Mouse (Mus musculus): ENCODE measurements at regions not wholly inside any gene's neighbourhood (a gene's known extent, or its start where the extent isn't known, plus 50 kb on each side); places are given as distances from the start of the nearest gene placed in this dataset.

DNA sequence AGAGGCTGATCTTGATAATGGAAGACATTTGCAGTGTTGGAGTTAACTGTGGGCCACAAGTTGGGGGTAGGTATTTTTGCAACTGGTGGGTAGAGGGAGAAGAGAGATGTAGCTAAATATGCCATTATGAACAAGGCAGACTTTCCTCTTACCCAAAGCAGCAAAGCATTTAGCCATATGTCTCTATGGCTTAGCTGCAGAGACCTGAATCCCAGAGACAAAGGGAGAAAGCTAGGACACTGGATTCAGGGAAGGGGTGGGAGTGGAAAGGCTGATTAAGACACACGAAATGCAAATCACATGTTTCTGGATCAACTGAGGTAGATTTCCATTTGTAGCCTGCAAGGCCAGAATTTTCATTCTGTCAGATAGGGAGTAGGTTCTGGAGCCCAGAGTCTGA is 129.8 kb downstream of the En1 start:
- no peak for ATAC-seq (ENCODE audit: insufficient number of reproducible peaks, insufficient read depth, low FRiP score, low TSS enrichment)
- no peak overlapping the region for H3K9ac ChIP-seq
- H3K9me3 ChIP-seq = no peaks in the 10 kb centered on the region
- no peak overlapping the region for H3K4me2 ChIP-seq (replicated peaks)
- H3K4me3 ChIP-seq = no peak overlapping the region
- 0 out of 2 replicates have a peak, but pooled peaks cover 10% of the 10 kb centered on the region for H3K4me1 ChIP-seq
- H3K36me3 ChIP-seq = no peaks in the 10 kb centered on the region
- WGBS = 60% methylated on average over 1 of the region's 1 CpGs
- H3K27ac ChIP-seq = no peak overlapping the region
- H3K27me3 ChIP-seq = no peaks in the 10 kb centered on the region

DNA sequence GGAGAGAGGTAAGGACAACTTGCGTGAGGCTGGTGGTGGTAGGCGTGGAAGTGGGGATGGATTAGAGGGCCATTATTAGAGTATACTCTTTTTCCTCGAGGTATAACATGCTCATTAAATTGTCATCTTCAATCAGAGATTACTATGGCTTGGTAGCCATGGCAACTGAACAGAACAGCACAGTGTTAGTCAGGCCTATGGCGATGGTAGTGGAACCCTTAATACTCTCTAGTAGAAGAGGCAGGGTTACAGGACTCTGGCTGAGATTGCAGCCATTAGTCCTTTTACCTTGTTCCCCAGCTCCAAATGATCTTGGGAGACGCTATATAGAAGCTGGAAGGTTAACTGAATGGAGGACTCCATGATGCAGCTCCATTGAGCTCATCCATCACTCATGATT is 131.5 kb downstream of the En1 start:
- Histone ChIP-seq H3K4me3 (no peak overlapping the region), H3K27ac (no peak overlapping the region), H3K27me3 (no peaks in the 10 kb centered on the region), H3K9ac (no peak overlapping the region), H3K4me2 (replicated peaks) (no peak overlapping the region), H3K36me3 (no peaks in the 10 kb centered on the region), H3K4me1 (0 out of 2 replicates have a peak, but pooled peaks cover 6% of the 10 kb centered on the region), H3K9me3 (no peaks in the 10 kb centered on the region)
- no peak for ATAC-seq (ENCODE audit: insufficient number of reproducible peaks, insufficient read depth, low FRiP score, low TSS enrichment)
- WGBS = 71% methylated on average over 5 of the region's 5 CpGs

DNA sequence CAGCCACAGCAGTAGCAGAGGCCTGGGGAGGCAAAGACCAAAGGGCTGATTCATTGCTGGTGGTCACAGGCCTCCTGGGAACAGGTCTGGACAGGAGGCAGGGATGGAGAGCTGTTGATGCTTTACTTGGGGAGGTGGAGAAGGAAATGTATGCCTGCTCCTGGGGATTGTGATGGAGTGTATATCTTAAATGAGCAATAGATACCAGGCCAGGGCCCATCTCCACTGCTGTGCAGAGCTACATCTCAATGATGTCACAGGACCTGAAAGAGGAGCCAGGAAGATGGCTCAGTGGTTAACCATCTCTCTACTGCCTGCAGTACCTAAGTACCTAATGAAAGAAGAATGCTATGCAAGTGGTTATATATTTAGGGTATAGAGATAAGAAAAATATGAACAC is 132.6 kb downstream of the En1 start:
- Histone ChIP-seq H3K36me3 (no peaks in the 10 kb centered on the region), H3K27me3 (no peaks in the 10 kb centered on the region), H3K27ac (no peak overlapping the region), H3K4me1 (0 out of 2 replicates have a peak, but pooled peaks cover 6% of the 10 kb centered on the region), H3K9me3 (no peaks in the 10 kb centered on the region), H3K9ac (no peak overlapping the region), H3K4me2 (replicated peaks) (no peak overlapping the region), H3K4me3 (no peak overlapping the region)
- ATAC-seq (ENCODE audit: insufficient number of reproducible peaks, insufficient read depth, low FRiP score, low TSS enrichment) = no peak

DNA sequence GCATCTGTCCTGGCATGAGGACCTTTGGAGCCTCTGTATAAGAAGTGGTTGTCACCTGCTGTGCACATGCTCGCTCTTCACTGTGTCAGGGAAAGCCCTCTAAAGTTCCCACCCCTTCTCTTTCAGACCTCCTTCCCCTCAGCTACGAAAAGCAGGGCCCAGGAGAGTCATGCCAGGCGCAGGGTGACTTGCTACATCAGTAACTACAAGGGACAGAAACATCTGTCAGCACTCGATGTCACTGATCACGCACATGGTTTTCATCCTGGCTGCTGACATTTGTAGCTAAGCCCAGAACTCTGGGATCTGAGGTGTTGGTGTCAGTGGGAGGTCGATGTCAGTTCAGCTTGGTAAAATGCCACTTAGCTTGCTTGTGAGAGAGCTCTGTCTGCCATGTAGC is 137.3 kb downstream of the En1 start:
- Histone ChIP-seq H3K4me3 (no peak overlapping the region), H3K9ac (no peak overlapping the region), H3K4me1 (peaks cover 14% of the 10 kb centered on the region; the same call in 1 of the 2 replicates), H3K4me2 (replicated peaks) (no peak overlapping the region), H3K27ac (no peak overlapping the region), H3K27me3 (no peaks in the 10 kb centered on the region), H3K9me3 (no peaks in the 10 kb centered on the region), H3K36me3 (no peaks in the 10 kb centered on the region)
- ATAC-seq (ENCODE audit: insufficient number of reproducible peaks, insufficient read depth, low FRiP score, low TSS enrichment) = no peak
- WGBS = 47% methylated on average over 6 of the region's 6 CpGs

DNA sequence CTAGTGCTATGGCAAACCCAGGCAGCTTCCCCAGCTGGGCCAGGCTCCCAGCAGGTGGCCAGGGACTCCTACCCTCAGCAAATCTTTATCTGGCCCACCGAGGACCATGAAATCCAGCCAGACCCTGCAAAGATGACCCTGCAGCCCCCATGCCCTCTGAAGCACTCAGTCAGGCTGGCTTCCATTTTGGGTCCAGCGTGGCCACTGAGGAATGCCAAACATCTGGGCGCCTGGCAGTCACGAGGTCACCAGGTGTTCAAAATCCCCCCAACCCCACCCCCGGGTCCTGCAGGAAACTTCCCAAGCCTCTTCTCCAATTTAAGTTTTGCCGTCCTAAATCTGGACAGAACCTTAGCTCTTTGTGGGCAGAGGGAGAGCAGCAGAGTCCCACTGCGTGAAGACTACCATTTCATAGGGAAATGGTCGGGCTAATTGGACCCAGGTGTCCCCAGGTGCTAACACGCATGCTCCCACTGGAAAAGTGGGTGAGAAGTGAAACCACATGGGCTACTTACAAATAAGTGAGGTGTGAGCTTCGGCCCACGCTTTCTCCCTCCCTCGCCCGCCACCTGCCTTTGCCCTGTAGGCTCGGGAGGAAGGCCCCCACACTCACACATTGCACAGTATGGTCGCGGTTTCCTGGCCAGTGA is 139.0 kb downstream of the En1 start:
- WGBS = 38% methylated on average over 16 of the region's 16 CpGs
- H3K4me1 ChIP-seq = peaks cover 10% of the 10 kb centered on the region; the same call in 1 of the 2 replicates
- H3K27ac ChIP-seq = no peak overlapping the region
- H3K4me2 ChIP-seq (replicated peaks) = no peak overlapping the region
- ATAC-seq (ENCODE audit: insufficient number of reproducible peaks, insufficient read depth, low FRiP score, low TSS enrichment) = no peak
- H3K9ac ChIP-seq = no peak overlapping the region
- no peak overlapping the region for H3K4me3 ChIP-seq
- no peaks in the 10 kb centered on the region for H3K9me3 ChIP-seq
- H3K27me3 ChIP-seq = no peaks in the 10 kb centered on the region
- no peaks in the 10 kb centered on the region for H3K36me3 ChIP-seq

DNA sequence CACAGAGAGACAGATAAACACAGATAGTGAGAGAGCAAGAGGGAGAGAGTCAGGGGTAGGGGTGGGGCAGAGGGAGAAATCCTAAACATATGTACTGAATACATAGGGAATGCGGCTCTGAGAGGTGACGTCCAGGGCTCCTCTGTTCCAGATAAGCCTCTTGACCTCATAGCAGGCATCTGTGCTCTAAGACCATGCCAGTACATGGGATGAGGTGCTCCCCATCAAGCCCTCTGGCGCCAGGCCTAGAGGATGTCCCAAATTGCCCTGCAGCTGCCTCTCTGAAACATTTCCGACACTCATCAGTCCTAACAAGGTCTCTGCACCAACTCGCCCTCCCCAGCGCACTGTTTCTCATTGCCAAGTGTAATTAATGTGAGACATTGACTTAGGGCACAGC is 146.7 kb downstream of the En1 start:
- H3K4me1 ChIP-seq = no peaks in the 10 kb centered on the region
- no peak overlapping the region for H3K27ac ChIP-seq
- H3K4me2 ChIP-seq (replicated peaks) = no peak overlapping the region
- no peak overlapping the region for H3K9ac ChIP-seq
- 0 out of 2 replicates have a peak, but pooled peaks cover 2% of the 10 kb centered on the region for H3K27me3 ChIP-seq
- ATAC-seq (ENCODE audit: insufficient number of reproducible peaks, insufficient read depth, low FRiP score, low TSS enrichment) = no peak
- 70% methylated on average over 6 of the region's 6 CpGs for WGBS
- H3K4me3 ChIP-seq = no peak overlapping the region
- H3K36me3 ChIP-seq = no peaks in the 10 kb centered on the region
- no peaks in the 10 kb centered on the region for H3K9me3 ChIP-seq

DNA sequence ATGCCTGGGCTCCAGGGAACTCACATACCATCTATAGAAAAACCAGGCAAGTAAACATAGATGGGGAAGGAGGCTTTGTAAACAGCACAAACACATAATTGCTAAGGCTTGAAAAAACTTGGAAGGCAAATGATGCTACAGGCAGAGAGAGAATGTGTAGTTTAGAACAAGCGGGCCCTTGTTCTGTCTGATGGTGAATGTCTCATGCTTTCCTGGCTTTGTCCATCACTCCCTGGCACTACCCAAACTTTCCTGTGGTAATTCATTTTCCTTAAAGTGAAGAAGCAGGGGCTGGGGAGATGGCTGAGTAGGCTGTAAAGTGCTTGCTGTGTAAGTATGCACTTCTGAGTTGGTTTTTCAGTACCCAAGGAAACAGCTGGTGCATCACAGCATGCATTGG is 151.2 kb downstream of the En1 start:
- peaks cover 25% of the 10 kb centered on the region for H3K4me1 ChIP-seq
- H3K9ac ChIP-seq = no peak overlapping the region
- WGBS = 88% methylated on average over 1 of the region's 1 CpGs
- ATAC-seq (ENCODE audit: insufficient number of reproducible peaks, insufficient read depth, low FRiP score, low TSS enrichment) = no peak
- H3K9me3 ChIP-seq = no peaks in the 10 kb centered on the region
- H3K4me2 ChIP-seq (replicated peaks) = no peak overlapping the region
- H3K27ac ChIP-seq = no peak overlapping the region
- H3K4me3 ChIP-seq = no peak overlapping the region
- no peaks in the 10 kb centered on the region for H3K36me3 ChIP-seq
- H3K27me3 ChIP-seq = no peaks in the 10 kb centered on the region

DNA sequence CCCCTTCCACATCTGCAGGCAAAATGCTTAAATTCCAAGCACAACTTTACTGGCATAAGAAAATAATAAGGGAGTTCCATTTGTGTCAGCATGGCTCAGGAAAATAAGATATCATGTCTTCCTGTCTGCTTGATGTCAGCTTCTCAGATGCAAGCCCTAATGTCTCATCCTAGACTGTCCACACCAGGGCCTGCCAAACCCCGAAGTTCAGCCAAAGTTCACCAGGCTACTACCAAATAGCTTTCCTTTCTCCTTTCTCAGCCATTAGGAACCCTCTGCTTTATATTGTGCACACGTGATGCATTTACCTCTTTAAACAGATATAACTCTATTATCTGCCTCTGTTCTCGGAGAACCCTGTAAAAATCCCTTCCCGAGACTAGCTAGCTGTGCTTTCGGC is 152.1 kb downstream of the En1 start:
- WGBS = 72% methylated on average over 5 of the region's 5 CpGs

DNA sequence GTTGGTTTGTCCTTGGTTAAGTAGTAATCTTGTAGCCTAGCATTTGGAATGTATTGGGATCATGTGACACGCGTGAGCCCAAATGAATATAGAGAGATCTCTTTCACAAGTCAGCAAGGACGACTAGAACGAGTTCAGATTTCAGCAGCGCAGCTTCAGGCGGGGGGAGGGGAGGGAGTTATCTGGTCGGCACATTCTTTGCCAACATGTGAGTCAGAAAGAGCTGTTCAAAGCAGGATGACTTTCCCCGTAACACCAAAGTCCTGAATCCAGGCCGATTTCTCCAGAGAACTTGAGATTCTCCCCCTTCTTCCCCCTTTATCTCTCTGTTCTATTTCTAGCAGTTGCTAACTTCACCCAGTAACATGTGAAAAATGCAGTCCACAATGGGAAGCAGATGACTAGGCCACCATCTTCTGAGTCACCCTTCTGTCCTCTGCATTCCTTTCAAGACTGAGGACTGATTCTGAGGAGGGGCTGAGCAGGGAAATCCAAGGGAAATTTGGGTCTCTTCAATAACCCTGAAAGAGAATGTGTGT is 155.1 kb downstream of the En1 start:
- no peak for ATAC-seq (ENCODE audit: insufficient number of reproducible peaks, insufficient read depth, low FRiP score, low TSS enrichment)
- H3K27ac ChIP-seq = peak overlapping the region; percentile 63

More for the DNA sequence above, 152.1 kb downstream of the En1 start:
- Histone ChIP-seq H3K4me1 (peaks cover 25% of the 10 kb centered on the region), H3K27ac (no peak overlapping the region), H3K4me3 (no peak overlapping the region), H3K36me3 (no peaks in the 10 kb centered on the region), H3K4me2 (replicated peaks) (no peak overlapping the region), H3K9ac (no peak overlapping the region), H3K27me3 (no peaks in the 10 kb centered on the region), H3K9me3 (no peaks in the 10 kb centered on the region)
- ATAC-seq (ENCODE audit: insufficient number of reproducible peaks, insufficient read depth, low FRiP score, low TSS enrichment) = no peak

DNA sequence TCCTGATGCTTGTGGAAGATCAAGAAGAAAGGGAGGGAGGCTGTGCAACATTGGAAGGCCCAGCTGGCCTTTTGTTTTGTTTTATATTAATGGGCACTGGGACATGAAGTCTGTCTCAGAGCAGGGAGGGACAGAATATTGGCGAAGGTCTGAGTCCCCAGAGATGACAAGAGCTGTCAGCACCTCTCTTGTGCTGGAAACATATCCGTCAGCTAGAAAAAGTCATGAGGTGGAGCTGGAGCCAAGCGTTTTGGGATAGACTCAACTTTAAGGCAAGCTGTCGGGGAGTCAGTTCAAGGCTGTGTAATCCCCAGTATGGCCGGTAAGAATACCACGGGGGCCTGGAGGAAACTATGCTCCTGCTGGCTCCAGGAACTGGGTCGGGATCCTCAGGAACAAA is 156.0 kb downstream of the En1 start:
- no peaks in the 10 kb centered on the region for H3K9me3 ChIP-seq
- 65% methylated on average over 7 of the region's 7 CpGs for WGBS
- no peaks in the 10 kb centered on the region for H3K27me3 ChIP-seq
- H3K4me1 ChIP-seq = peaks cover 34% of the 10 kb centered on the region
- no peak overlapping the region for H3K4me2 ChIP-seq (replicated peaks)
- H3K27ac ChIP-seq = peak overlapping the region; percentile 63
- H3K4me3 ChIP-seq = no peak overlapping the region
- H3K36me3 ChIP-seq = no peaks in the 10 kb centered on the region
- H3K9ac ChIP-seq = no peak overlapping the region
- no peak for ATAC-seq (ENCODE audit: insufficient number of reproducible peaks, insufficient read depth, low FRiP score, low TSS enrichment)

More for the DNA sequence above, 155.1 kb downstream of the En1 start:
- H3K9ac ChIP-seq = no peak overlapping the region
- 16% methylated on average over 9 of the region's 9 CpGs for WGBS
- H3K9me3 ChIP-seq = no peaks in the 10 kb centered on the region
- no peaks in the 10 kb centered on the region for H3K27me3 ChIP-seq
- no peak overlapping the region for H3K4me3 ChIP-seq
- no peak overlapping the region; the same call in 1 of the 2 replicates for H3K4me2 ChIP-seq (replicated peaks)
- H3K36me3 ChIP-seq = no peaks in the 10 kb centered on the region
- peaks cover 34% of the 10 kb centered on the region for H3K4me1 ChIP-seq

DNA sequence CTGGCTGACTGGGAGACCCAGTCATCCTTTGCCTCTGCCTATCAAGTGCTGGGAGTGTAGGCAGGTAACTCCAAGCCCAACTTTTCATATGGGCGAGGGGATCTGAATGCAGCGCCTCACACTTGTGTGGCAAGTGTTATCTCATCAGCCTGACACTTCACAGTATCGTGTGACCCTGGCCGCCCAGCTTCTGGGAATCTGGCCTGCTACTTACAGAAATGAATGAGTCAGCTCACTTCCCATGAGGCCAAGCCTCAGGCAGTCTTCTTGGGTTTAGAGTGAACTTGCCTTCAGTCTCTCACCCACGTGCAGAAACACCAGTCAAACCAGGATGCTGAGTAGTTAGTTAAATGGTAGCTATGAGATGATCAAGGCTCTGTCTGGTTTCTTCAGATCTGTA is 156.5 kb downstream of the En1 start:
- Histone ChIP-seq H3K9me3 (no peaks in the 10 kb centered on the region), H3K36me3 (no peaks in the 10 kb centered on the region), H3K27ac (no peak overlapping the region), H3K9ac (no peak overlapping the region), H3K4me1 (peaks cover 34% of the 10 kb centered on the region), H3K27me3 (no peaks in the 10 kb centered on the region), H3K4me3 (no peak overlapping the region), H3K4me2 (replicated peaks) (no peak overlapping the region)
- WGBS = 74% methylated on average over 5 of the region's 5 CpGs
- no peak for ATAC-seq (ENCODE audit: insufficient number of reproducible peaks, insufficient read depth, low FRiP score, low TSS enrichment)

DNA sequence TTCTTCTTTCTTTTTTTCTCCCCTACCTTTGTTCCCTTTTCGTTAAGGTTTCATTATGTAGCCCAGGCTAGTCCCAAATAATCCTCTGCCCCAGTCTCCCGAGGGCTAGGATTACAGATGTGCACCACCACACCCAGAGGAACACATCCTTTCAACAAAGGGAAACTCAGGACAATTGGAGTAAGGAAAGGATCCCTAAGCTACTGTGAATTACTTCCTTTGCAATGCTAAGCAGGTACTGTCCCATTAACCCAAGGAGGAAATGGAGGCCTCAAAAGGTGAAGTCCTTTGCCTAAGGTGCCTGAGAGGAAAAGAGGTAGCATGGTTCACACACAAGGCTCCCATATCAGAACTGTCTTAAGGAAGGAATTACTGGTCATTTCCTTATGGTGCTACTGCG is 157.2 kb downstream of the En1 start:
- no peak for ATAC-seq (ENCODE audit: insufficient number of reproducible peaks, insufficient read depth, low FRiP score, low TSS enrichment)
- Histone ChIP-seq H3K4me3 (no peak overlapping the region), H3K36me3 (no peaks in the 10 kb centered on the region), H3K4me1 (peaks cover 31% of the 10 kb centered on the region), H3K27ac (no peak overlapping the region), H3K9me3 (no peaks in the 10 kb centered on the region), H3K27me3 (no peaks in the 10 kb centered on the region), H3K9ac (no peak overlapping the region), H3K4me2 (replicated peaks) (no peak overlapping the region)
- 81% methylated on average over 3 of the region's 3 CpGs for WGBS

All from embryonic facial prominence, embryonic 12.5 days (tissue).